Mouse (Mus musculus) thymus, adult 2 months (tissue): Measurements from ENCODE around the gene Nxnl1. TPM values are rescaled to one million over a fixed set of nuclear protein-coding genes. Genes with fewer than 3 reads are reported as not detected.

Experiments
- DNase-seq: peaks from one replicate; pipeline ENCODE4 v3.0.0; 2021
- H3K27ac ChIP-seq: fragments of 200-500 bp; 2 replicates; pipeline ENCODE4 v1.5.1; 2012; ENCODE audit warnings: low read length, control low read depth; ENCODE audit not compliant: control insufficient read depth, insufficient read depth
- H3K27me3 ChIP-seq: fragments of 200-500 bp; 2 replicates; pipeline ENCODE4 v1.6.1; 2012; ENCODE audit warnings: mild to moderate bottlenecking, low read length, moderate library complexity, mixed read lengths; ENCODE audit not compliant: control insufficient read depth, insufficient read depth
- H3K36me3 ChIP-seq: fragments of 200-500 bp; 2 replicates; pipeline ENCODE4 v1.6.1; 2012; ENCODE audit warnings: mild to moderate bottlenecking, low read length, moderate library complexity; ENCODE audit not compliant: control insufficient read depth, insufficient read depth
- H3K4me1 ChIP-seq: fragments of 200-500 bp; replicated peaks from 2 replicates; pipeline ENCODE4 v1.6.1; 2012; ENCODE audit warnings: low read length; ENCODE audit not compliant: control insufficient read depth, insufficient read depth
- H3K4me3 ChIP-seq: fragments of 200-500 bp; 2 replicates; pipeline ENCODE4 v1.5.1; 2012; ENCODE audit warnings: mild to moderate bottlenecking, low read length, control low read depth, moderate library complexity; ENCODE audit not compliant: control insufficient read depth, insufficient read depth
- CTCF ChIP-seq: fragments of 200-500 bp; IDR thresholded peaks from 2 replicates; pipeline ENCODE4 v1.5.1; 2012; ENCODE audit warnings: mild to moderate bottlenecking, control low read depth, low read length, moderate library complexity, borderline replicate concordance; ENCODE audit not compliant: control insufficient read depth, poor library complexity, insufficient read depth; ENCODE audit errors: extremely low read depth
- POLR2A ChIP-seq: fragments of 200-500 bp; IDR thresholded peaks from 2 replicates; pipeline ENCODE4 v1.6.1; 2012; ENCODE audit warnings: mild to moderate bottlenecking, low read length, control low read depth, moderate library complexity; ENCODE audit not compliant: control insufficient read depth, poor library complexity, insufficient read depth; ENCODE audit errors: extremely low read depth
- WGBS: fragments of 180-500 bp; shearing (Covaris S2); methylation state at CpG from one replicate; pipeline ENCODE4 v1.1.7; 2018; 5-methylcytosine and 5-hydroxymethylcytosine counted together
- polyA plus RNA-seq: library from polyadenylated mRNA; depleted of rRNA; stranded (reverse); fragments of >200 nt; gene quantifications from 2 replicates; pipeline ENCODE4 v1.2.3, GENCODE M21; 2012

Gene Nxnl1
- polyA plus RNA-seq, 1 experiment: 0.05 TPM

DNA sequence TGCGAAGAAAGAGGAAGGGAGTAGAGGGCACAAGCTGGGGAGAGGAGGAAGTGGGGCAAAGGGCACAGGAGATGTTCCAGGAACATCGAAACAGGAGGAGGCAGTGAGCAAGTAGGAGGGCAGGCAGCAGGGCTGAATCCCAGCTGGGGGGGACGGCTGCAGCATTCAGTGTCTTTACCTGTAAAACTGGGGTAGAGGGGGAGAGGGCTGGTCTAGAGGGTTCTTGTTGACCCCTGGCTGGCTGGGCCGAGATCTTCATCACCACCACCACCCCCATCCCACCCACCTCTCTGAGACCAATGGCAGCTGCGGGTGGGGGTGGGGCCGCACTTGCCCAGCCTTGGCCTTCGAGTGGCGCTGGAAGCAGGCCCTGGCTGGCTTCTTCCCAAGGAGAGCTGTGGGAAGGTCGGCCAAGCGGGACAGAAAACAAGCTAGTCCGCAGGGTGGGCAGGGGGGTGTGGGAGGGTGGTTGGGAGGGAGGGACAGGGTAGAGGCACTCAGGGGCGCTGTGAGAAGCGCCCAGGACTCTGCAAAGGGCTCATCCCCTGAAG is 2.1 kb upstream of the Nxnl1 start, which contains the start of gene Slc27a1:
Slc27a1 (plus strand) TSS at position 496 of the 551 bp plus-strand sequence.
- H3K4me1 ChIP-seq: peaks cover 36% of the 10 kb centered on the region
- peak within 1 kb of the TSS; percentile 31; the same call in 1 of the 2 replicates for H3K27ac ChIP-seq
- H3K27me3 ChIP-seq: no peaks in the 10 kb centered on the region
- 60% methylated on average over 13 of the region's 13 CpGs for WGBS
- TF ChIP-seq CTCF (no peak), POLR2A (no peak)
- DNase-seq: no peak
- peak within 1 kb of the TSS; percentile 55 for H3K4me3 ChIP-seq
- H3K36me3 ChIP-seq: no peaks in the 10 kb centered on the region

DNA sequence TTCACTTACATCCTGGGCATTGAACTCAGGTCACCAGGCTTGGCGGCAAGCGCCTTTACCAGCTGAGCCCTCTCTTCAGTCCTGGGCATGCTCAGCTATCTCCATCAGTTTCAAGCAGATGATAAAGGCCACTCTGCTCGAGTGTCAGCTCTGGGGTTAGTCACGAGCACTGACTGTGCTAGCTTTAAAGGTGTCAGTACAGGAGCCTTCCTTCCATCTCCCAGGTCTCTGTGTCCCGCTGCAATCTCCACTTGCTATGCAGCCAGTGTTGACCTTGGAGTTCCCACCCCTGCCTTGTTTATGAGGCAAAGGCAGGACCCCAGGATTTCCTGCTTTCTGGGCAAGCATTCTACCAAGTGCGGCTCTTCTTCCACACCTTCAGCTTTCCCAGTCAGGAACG is 1.2 kb upstream of the Nxnl1 start:
- no peak overlapping the region for H3K4me3 ChIP-seq
- 94% methylated on average over 7 of the region's 7 CpGs for WGBS
- peaks cover 35% of the 10 kb centered on the region for H3K4me1 ChIP-seq
- TF ChIP-seq CTCF (no peak), POLR2A (no peak)
- H3K27ac ChIP-seq: no peak overlapping the region
- H3K27me3 ChIP-seq: no peaks in the 10 kb centered on the region
- DNase-seq: no peak
- no peaks in the 10 kb centered on the region for H3K36me3 ChIP-seq

DNA sequence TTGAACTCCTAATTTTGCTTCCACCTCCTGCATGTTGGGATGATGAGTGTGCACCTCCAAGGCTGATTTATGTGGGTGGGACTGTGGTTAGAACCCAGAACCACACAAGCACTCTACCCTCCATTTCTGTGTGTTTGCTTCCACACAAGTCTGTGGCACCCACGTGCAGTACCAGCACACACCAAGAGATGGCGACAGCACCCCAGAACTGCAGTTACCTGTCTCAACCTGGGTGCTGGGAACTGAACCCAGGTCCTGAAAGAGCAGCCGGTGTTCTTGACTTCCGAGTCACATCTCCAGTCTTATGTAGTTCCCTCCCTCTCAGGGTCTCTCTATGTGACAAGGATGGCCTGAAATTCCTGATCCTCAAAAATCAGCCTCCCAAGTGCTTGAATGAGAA is 2.4 kb downstream of the Nxnl1 start:
- DNase-seq: no peak
- 93% methylated on average over 4 of the region's 4 CpGs for WGBS

DNA sequence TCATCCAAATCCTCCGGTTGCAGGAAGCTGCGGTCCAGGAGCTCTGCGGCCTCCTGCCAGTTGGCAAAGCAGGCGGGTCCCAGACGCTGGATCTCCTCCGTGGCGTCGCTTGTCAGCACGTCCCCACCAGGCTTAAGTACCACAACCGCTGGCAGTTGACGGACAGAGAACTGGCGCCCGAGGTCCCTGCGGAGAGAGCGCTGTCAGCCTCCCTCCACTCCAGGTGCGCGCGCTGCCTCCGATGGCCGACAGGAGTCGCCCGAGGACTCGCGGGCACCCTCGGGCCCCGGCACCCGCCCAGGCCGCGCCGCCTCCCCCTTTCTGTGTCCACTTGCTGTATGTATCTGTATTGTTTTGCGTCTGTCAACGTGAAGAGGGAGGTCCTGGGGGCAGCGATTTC is 3.6 kb downstream of the Nxnl1 start:
- peak; percentile 87 for DNase-seq
- 1% methylated on average over 33 of the region's 33 CpGs for WGBS
- Histone ChIP-seq H3K4me3 (no peak overlapping the region), H3K27ac (no peak overlapping the region), H3K4me1 (peaks cover 29% of the 10 kb centered on the region), H3K27me3 (no peaks in the 10 kb centered on the region), H3K36me3 (no peaks in the 10 kb centered on the region)
- TF ChIP-seq CTCF (peak; percentile 94), POLR2A (no peak)

More for the DNA sequence above, 2.4 kb downstream of the Nxnl1 start:
- Histone ChIP-seq H3K4me3 (no peak overlapping the region), H3K27me3 (no peaks in the 10 kb centered on the region), H3K36me3 (no peaks in the 10 kb centered on the region), H3K27ac (no peak overlapping the region), H3K4me1 (peaks cover 19% of the 10 kb centered on the region)
- TF ChIP-seq CTCF (no peak), POLR2A (no peak)

GRCm38 (mm10) chr8:71561401-71561800 is 5.0 kb downstream of the Nxnl1 start:
- Histone ChIP-seq H3K36me3 (no peaks in the 10 kb centered on the region), H3K4me1 (peaks cover 39% of the 10 kb centered on the region), H3K27ac (no peak overlapping the region), H3K4me3 (no peak overlapping the region), H3K27me3 (no peaks in the 10 kb centered on the region)
- WGBS: 4% methylated on average over 15 of the region's 15 CpGs
- peak; percentile 66 for DNase-seq
- TF ChIP-seq CTCF: peak; percentile 94; the same call in 1 of the 2 replicates
- 0 out of 2 replicates have a peak, but pooled peaks have one; percentile 21 for TF ChIP-seq POLR2A

DNA sequence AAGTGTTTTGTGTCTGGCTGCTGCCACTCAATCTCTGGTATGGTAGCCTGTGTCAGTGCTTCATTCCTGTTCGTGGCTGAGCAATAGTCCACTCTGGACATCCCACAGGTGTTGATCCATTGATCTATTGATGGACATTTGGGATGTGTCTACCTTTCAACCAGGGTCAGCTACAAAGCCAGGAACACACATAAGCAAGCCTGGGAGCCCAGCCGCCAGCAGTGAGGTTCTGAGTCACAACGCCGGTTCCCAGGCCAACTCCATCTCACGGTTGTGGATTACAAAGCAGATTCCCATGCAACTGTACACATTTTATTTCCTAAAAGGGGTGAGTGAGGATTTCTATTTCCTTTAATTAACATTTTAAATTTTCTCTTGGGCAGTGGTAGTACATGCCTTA is 5.6 kb downstream of the Nxnl1 start:
- 95% methylated on average over 5 of the region's 5 CpGs for WGBS
- DNase-seq: no peak
- H3K4me1 ChIP-seq: peaks cover 39% of the 10 kb centered on the region
- no peaks in the 10 kb centered on the region for H3K36me3 ChIP-seq
- TF ChIP-seq POLR2A: no peak
- TF ChIP-seq CTCF: no peak
- H3K27me3 ChIP-seq: no peaks in the 10 kb centered on the region
- no peak overlapping the region for H3K27ac ChIP-seq
- H3K4me3 ChIP-seq: no peak overlapping the region
